8 mouse cellular contexts compared by ENCODE assay signal in the genomic region with DNA sequence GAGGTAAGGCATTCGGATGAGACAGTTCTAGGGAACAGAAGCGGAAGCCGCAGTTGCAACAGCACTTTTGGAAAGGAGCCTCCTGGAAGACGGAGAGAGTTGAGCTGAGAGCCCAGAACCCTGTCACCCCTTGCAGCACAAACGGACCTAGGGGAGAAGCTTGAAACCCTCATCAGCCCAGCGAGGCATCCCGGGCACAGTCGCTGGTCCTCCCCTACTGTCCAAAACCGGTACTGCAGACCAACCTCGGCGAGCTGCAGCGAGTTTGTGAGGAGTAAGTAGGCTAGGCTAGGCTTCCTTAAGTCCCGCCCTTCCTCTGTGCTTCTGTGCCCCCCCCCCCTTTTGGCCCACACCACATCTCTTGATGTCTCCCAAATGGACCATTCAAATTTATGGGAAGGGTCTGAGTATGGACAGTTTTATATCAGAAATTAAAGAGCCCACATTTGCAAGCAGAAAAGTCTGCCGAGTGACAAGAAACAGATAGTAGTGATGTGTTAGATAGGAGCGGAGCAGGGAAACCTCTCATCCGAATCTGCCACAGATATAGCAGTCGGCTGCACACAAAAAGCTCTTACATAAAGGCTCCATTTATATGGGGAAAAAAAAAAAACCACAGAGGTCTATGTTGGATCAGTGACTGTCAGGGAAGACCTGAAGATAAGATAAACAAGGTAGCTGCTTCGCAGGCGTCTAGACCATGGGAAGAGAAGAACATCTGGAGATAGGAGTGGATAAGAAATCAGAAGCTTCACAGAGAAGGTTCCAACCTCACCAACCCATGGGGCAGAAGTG. TPM values are rescaled to one million over a fixed set of nuclear protein-coding genes. Genes with fewer than 3 reads are reported as not detected.
DNase-seq lines count a peak whose midpoint lies in the region; ATAC-seq and TF ChIP-seq lines count a peak whose summit lies in the region.

No protein-coding gene starts in this region.

- TF ChIP-seq POLR2A in small intestine, adult 2 months (IDR thresholded peaks at IDR 0.05; ENCODE audit: low read depth, low read length): no peak

- no peaks in the 10 kb centered on the region for H3K36me3 ChIP-seq in intestine, embryonic 15.5 days
- no peaks in the 10 kb centered on the region for H3K36me3 ChIP-seq in midbrain, embryonic 12.5 days
- no peaks in the 10 kb centered on the region for H3K36me3 ChIP-seq in small intestine, adult 2 months (ENCODE audit: control insufficient read depth, insufficient read depth, low read length)

- H3K4me2 ChIP-seq in intestine, embryonic 15.5 days (replicated peaks): peak overlapping the region; percentile 14; the same call in 1 of the 2 replicates
- peak overlapping the region; percentile 25 for H3K4me2 ChIP-seq in midbrain, embryonic 12.5 days (replicated peaks)

- peak; percentile 71 to 94 for DNase-seq in adrenal gland, adult (ENCODE audit: inconsistent age in 2 of 2, low spot score in 1 of 2)
- peak; percentile 87 for DNase-seq in embryo, embryonic 11 days
- DNase-seq in gastrocnemius, postnatal 4 days (ENCODE audit: low spot score in 2 of 2): peak; percentile 84 to 90
- peak; percentile 78 to 86 for DNase-seq in left cerebral cortex, postnatal 25 days (ENCODE audit: low spot score in 2 of 2)

- H3K4me3 ChIP-seq in intestine, embryonic 15.5 days (replicated peaks): no peak overlapping the region
- H3K4me3 ChIP-seq in midbrain, embryonic 12.5 days: no peak overlapping the region
- no peak overlapping the region for H3K4me3 ChIP-seq in small intestine, adult 2 months (ENCODE audit: low read depth, low read length)

- WGBS in intestine, embryonic 15.5 days: 15% methylated on average over 19 of the region's 19 CpGs
- 30% methylated on average over 19 of the region's 19 CpGs for WGBS in midbrain, embryonic 12.5 days
- WGBS in small intestine, adult 2 months: 22% methylated on average over 19 of the region's 19 CpGs

- H3K27me3 ChIP-seq in intestine, embryonic 15.5 days (replicated peaks): no peaks in the 10 kb centered on the region
- H3K27me3 ChIP-seq in midbrain, embryonic 12.5 days: peaks cover 12% of the 10 kb centered on the region
- H3K27me3 ChIP-seq in small intestine, adult 2 months (ENCODE audit: control insufficient read depth, insufficient read depth, low read length): no peaks in the 10 kb centered on the region

- intact Hi-C loops in left cerebral cortex, postnatal 25 days (cut with DNase I): loop anchor here (2.0 kb wide), 2 partner anchors 26 to 94 kb away; no protein-coding TSS in a partner anchor

- H3K9ac ChIP-seq in intestine, embryonic 15.5 days: no peak overlapping the region
- no peak overlapping the region for H3K9ac ChIP-seq in midbrain, embryonic 12.5 days (replicated peaks)

- H3K27ac ChIP-seq in intestine, embryonic 15.5 days: 0 out of 2 replicates have a peak overlapping the region, but pooled peaks have one; percentile 23
- H3K27ac ChIP-seq in midbrain, embryonic 12.5 days (replicated peaks): no peak overlapping the region
- no peak overlapping the region for H3K27ac ChIP-seq in small intestine, adult 2 months (ENCODE audit: insufficient read depth, low read depth, low read length)

- H3K9me3 ChIP-seq in intestine, embryonic 15.5 days: no peaks in the 10 kb centered on the region
- no peaks in the 10 kb centered on the region for H3K9me3 ChIP-seq in midbrain, embryonic 12.5 days

- peaks cover 8% of the 10 kb centered on the region; the same call in 1 of the 2 replicates for H3K4me1 ChIP-seq in intestine, embryonic 15.5 days (replicated peaks)
- H3K4me1 ChIP-seq in midbrain, embryonic 12.5 days: peaks cover 5% of the 10 kb centered on the region; the same call in 1 of the 2 replicates
- no peaks in the 10 kb centered on the region; the same call in 1 of the 2 replicates for H3K4me1 ChIP-seq in small intestine, adult 2 months (ENCODE audit: control insufficient read depth, insufficient read depth, insufficient read length, low read length)

- peak; percentile 89 for TF ChIP-seq CTCF in small intestine, adult 2 months (IDR thresholded peaks at IDR 0.05; ENCODE audit: extremely low read depth, insufficient read length, insufficient replicate concordance, low read depth, low read length)

- ATAC-seq in intestine, embryonic 15.5 days: peak; percentile 78
- ATAC-seq in midbrain, embryonic 12.5 days (ENCODE audit: low FRiP score, low read depth): no peak
- ATAC-seq in erythroblast, adult 5-6 weeks (replicated peaks; ENCODE audit: low FRiP score, poor library complexity, severe bottlenecking): no peak

RNA-seq across cellular contexts. Expression of gene Zcchc24, which starts 31.5 kb away (rescaled TPM):
- total RNA-seq in gastrocnemius, postnatal 4 days (2021): 10 to 100 TPM; 90.0 to 97.4 TPM
- polyA plus RNA-seq in intestine, embryonic 15.5 days (2015; fragmentation: Nextera tagmentation; extraction: Ambion mirVana): 20.6 and 21.0 TPM in 2 replicates
- total RNA-seq in left cerebral cortex, postnatal 25 days (2021): 10 to 100 TPM; 45.7 to 51.3 TPM
- polyA plus RNA-seq in midbrain, embryonic 12.5 days (2016; fragmentation: Nextera tagmentation; extraction: Ambion mirVana): 17.7 and 20.7 TPM in 2 replicates
- 9.0 and 10.1 TPM in 2 replicates for polyA plus RNA-seq in small intestine, adult 2 months (2012; rRNA removed)
- total RNA-seq in erythroblast, adult 5-6 weeks (2015; ENCODE audit: low replicate concordance): 2.7 TPM in 1 of 2 replicates, not detected in the other
- total RNA-seq in erythroblast, adult 5-6 weeks (2017; ENCODE audit: low replicate concordance): 0.94 and 0.98 TPM in 2 replicates

RNA-seq across cellular contexts. Expression of gene Anxa11, which starts 41.6 kb away (rescaled TPM):
- 100 to 1,000 TPM; 111 to 124 TPM for total RNA-seq in gastrocnemius, postnatal 4 days (2021)
- 71.5 and 72.2 TPM in 2 replicates for polyA plus RNA-seq in intestine, embryonic 15.5 days (2015; fragmentation: Nextera tagmentation; extraction: Ambion mirVana)
- total RNA-seq in left cerebral cortex, postnatal 25 days (2021): 10 to 100 TPM; 29.8 to 34.8 TPM
- polyA plus RNA-seq in midbrain, embryonic 12.5 days (2016; fragmentation: Nextera tagmentation; extraction: Ambion mirVana): 3.2 and 4.1 TPM in 2 replicates
- 71.5 and 153 TPM in 2 replicates for polyA plus RNA-seq in small intestine, adult 2 months (2012; rRNA removed)
- total RNA-seq in erythroblast, adult 5-6 weeks (2015; ENCODE audit: low replicate concordance): 28.2 and 30.9 TPM in 2 replicates
- total RNA-seq in erythroblast, adult 5-6 weeks (2017; ENCODE audit: low replicate concordance): 4.3 and 6.8 TPM in 2 replicates

Comparison
In these comparisons a context has a peak if more than half of its experiments do, and no peak if none do; other contexts are left out.
1. RNA of gene Zcchc24, which starts 31.5 kb away (total RNA-seq): 90.0 to 97.4 TPM in gastrocnemius, postnatal 4 days and 45.7 to 51.3 TPM in left cerebral cortex, postnatal 25 days; 0.94 to 2.7 TPM in erythroblast, adult 5-6 weeks; every median in the first group is over 10 times any median in the second.
2. Peak in every context shown above with its lines, with median percentiles within 50 percentile points of each other: DNase-seq.